Mouse (Mus musculus) CD4-positive, CD25-positive, alpha-beta regulatory T cell, adult 2 months (primary cell): ENCODE measurements around the gene Cldnd2.
A peak's percentile ranks its signal among the peaks of the same experiment; 100 is the strongest.
"Not testable (repeated sequence)": the region's sequence is repeated elsewhere in the genome, so short reads cannot be mapped to it uniquely, and the experiment has no call there.

ENCODE experiments used
- DNase-seq: peaks from one replicate; pipeline ENCODE4 v3.0.0-alpha.2; 2012; ENCODE audit warnings: low read depth, low spot score

Cldnd2 gene

GRCm38 (mm10) chr7:43440482-43440881 lies at the start of gene Cldnd2:
Gene Cldnd2 (plus strand): TSS chr7:43440782.
- DNase-seq = no peak

GRCm38 (mm10) chr7:43392349-43393121 lies 48.0 kb upstream of the Cldnd2 start:
- peak; percentile 10 for DNase-seq

GRCm38 (mm10) chr7:43399501-43399900 lies 41.1 kb upstream of the Cldnd2 start:
- no peak for DNase-seq

GRCm38 (mm10) chr7:43402718-43403117 lies 37.9 kb upstream of the Cldnd2 start:
- DNase-seq = no peak

GRCm38 (mm10) chr7:43407573-43407972 lies 33.0 kb upstream of the Cldnd2 start:
- no peak for DNase-seq

GRCm38 (mm10) chr7:43408131-43408553 lies 32.4 kb upstream of the Cldnd2 start, which contains the start of gene Siglecg:
Gene Siglecg (plus strand): TSS chr7:43408204.
- no peak for DNase-seq

GRCm38 (mm10) chr7:43409084-43409483 lies 31.5 kb upstream of the Cldnd2 start:
- no peak for DNase-seq

GRCm38 (mm10) chr7:43411724-43412123 lies 28.9 kb upstream of the Cldnd2 start:
- DNase-seq = not testable (repeated sequence)

- DNase-seq = no peak
Measured at GRCm38 (mm10) chr7:43417298-43417697, 23.3 kb upstream of the Cldnd2 start.

- DNase-seq = peak; percentile 92
Measured at GRCm38 (mm10) chr7:43422995-43423617, 17.5 kb upstream of the Cldnd2 start.

- DNase-seq = peak; percentile 30
Measured at GRCm38 (mm10) chr7:43423991-43424625, 16.5 kb upstream of the Cldnd2 start.

- no peak for DNase-seq
Measured at GRCm38 (mm10) chr7:43427406-43427805, 13.2 kb upstream of the Cldnd2 start, which contains the start of gene Lim2. Gene Lim2 (plus strand): TSS chr7:43427670.

GRCm38 (mm10) chr7:43429500-43429899 lies 11.1 kb upstream of the Cldnd2 start:
- DNase-seq = no peak

GRCm38 (mm10) chr7:43432891-43433290 lies 7.7 kb upstream of the Cldnd2 start:
- no peak for DNase-seq

GRCm38 (mm10) chr7:43434676-43435075 lies 5.9 kb upstream of the Cldnd2 start:
- DNase-seq = no peak

GRCm38 (mm10) chr7:43436341-43437255 lies 4.0 kb upstream of the Cldnd2 start, which contains the start of gene Nkg7:
Gene Nkg7 (plus strand): TSS chr7:43437073.
- DNase-seq = peak; percentile 22

- peak; percentile 21 for DNase-seq
Measured at GRCm38 (mm10) chr7:43438611-43439010, 2.0 kb upstream of the Cldnd2 start.

- no peak for DNase-seq
Measured at GRCm38 (mm10) chr7:43441071-43441470, 489 bp downstream of the Cldnd2 start.

- DNase-seq = no peak
Measured at GRCm38 (mm10) chr7:43442684-43443083, 2.1 kb downstream of the Cldnd2 start.

GRCm38 (mm10) chr7:43443126-43443916 lies 2.7 kb downstream of the Cldnd2 start:
- peak; percentile 84 for DNase-seq
